Mouse (Mus musculus): ENCODE results near the gene Bcas3. TPM values are rescaled to one million over a fixed set of nuclear protein-coding genes. Genes with fewer than 3 reads are reported as not detected.

Gene Bcas3
- polyA plus RNA-seq, 2 experiments from 2014 or later: 31.7 to 46.6 TPM

GRCm38 (mm10) chr11:85678666-85679065 lies 325.7 kb downstream of the Bcas3 start:
- no peak for ATAC-seq

GRCm38 (mm10) chr11:85681580-85682419 lies 328.8 kb downstream of the Bcas3 start:
- ATAC-seq: no peak

- ATAC-seq: no peak
Measured at GRCm38 (mm10) chr11:85684981-85685380, 332.0 kb downstream of the Bcas3 start.

GRCm38 (mm10) chr11:85687816-85688439 lies 335.0 kb downstream of the Bcas3 start:
- ATAC-seq: no peak

- no peak for ATAC-seq
Measured at GRCm38 (mm10) chr11:85688440-85688838, 335.5 kb downstream of the Bcas3 start.

- no peak for ATAC-seq
Measured at GRCm38 (mm10) chr11:85689226-85689625, 336.3 kb downstream of the Bcas3 start.

GRCm38 (mm10) chr11:85691285-85691684 lies 338.3 kb downstream of the Bcas3 start:
- no peak for ATAC-seq

- ATAC-seq: no peak
Measured at GRCm38 (mm10) chr11:85695614-85696263, 342.8 kb downstream of the Bcas3 start.

GRCm38 (mm10) chr11:85696491-85697398 lies 343.8 kb downstream of the Bcas3 start:
- no peak for ATAC-seq

- no peak for ATAC-seq
Measured at GRCm38 (mm10) chr11:85697468-85697867, 344.5 kb downstream of the Bcas3 start.

- no peak for ATAC-seq
Measured at GRCm38 (mm10) chr11:85698242-85698641, 345.3 kb downstream of the Bcas3 start.

- ATAC-seq: no peak
Measured at GRCm38 (mm10) chr11:85704062-85704748, 351.2 kb downstream of the Bcas3 start.

GRCm38 (mm10) chr11:85706630-85707029 lies 353.7 kb downstream of the Bcas3 start:
- ATAC-seq: no peak

GRCm38 (mm10) chr11:85707496-85707895 lies 354.5 kb downstream of the Bcas3 start:
- ATAC-seq: no peak

GRCm38 (mm10) chr11:85709147-85709546 lies 356.2 kb downstream of the Bcas3 start:
- ATAC-seq: no peak

- ATAC-seq: no peak
Measured at GRCm38 (mm10) chr11:85710155-85710554, 357.2 kb downstream of the Bcas3 start.

- ATAC-seq: no peak
Measured at GRCm38 (mm10) chr11:85712026-85712804, 359.2 kb downstream of the Bcas3 start.

- no peak for ATAC-seq
Measured at GRCm38 (mm10) chr11:85712860-85713813, 360.2 kb downstream of the Bcas3 start.

GRCm38 (mm10) chr11:85713814-85714208 lies 360.8 kb downstream of the Bcas3 start:
- no peak for ATAC-seq
